Mouse (Mus musculus): Measurements from ENCODE around the gene Rspo1. TPM values are rescaled to one million over a fixed set of nuclear protein-coding genes. Genes with fewer than 3 reads are reported as not detected.

Gene Rspo1
- polyA plus RNA-seq, 1 experiment from 2014 or later: 8.2 TPM

GRCm38 (mm10) chr4:125007460-125007859 lies 21.2 kb downstream of the Rspo1 start:
- Histone ChIP-seq H3K9me3 (no peaks in the 10 kb centered on the region), H3K4me1 (replicated peaks) (no peaks in the 10 kb centered on the region; the same call in 1 of the 2 replicates), H3K4me2 (replicated peaks) (0 out of 2 replicates have a peak overlapping the region, but pooled peaks have one; percentile 5), H3K9ac (no peak overlapping the region), H3K4me3 (replicated peaks) (no peak overlapping the region), H3K27me3 (replicated peaks) (peaks cover 22% of the 10 kb centered on the region), H3K27ac (no peak overlapping the region), H3K36me3 (no peaks in the 10 kb centered on the region)
- ATAC-seq: no peak
- WGBS: 57% methylated on average over 15 of the region's 15 CpGs

- Histone ChIP-seq H3K36me3 (no peaks in the 10 kb centered on the region), H3K27me3 (replicated peaks) (peaks cover 26% of the 10 kb centered on the region), H3K4me2 (replicated peaks) (no peak overlapping the region), H3K9ac (no peak overlapping the region), H3K4me3 (replicated peaks) (no peak overlapping the region), H3K9me3 (no peaks in the 10 kb centered on the region), H3K4me1 (replicated peaks) (no peaks in the 10 kb centered on the region), H3K27ac (no peak overlapping the region)
- no peak for ATAC-seq
- 69% methylated on average over 6 of the region's 6 CpGs for WGBS
Observed at GRCm38 (mm10) chr4:125008220-125008619, 22.0 kb downstream of the Rspo1 start.

DNA sequence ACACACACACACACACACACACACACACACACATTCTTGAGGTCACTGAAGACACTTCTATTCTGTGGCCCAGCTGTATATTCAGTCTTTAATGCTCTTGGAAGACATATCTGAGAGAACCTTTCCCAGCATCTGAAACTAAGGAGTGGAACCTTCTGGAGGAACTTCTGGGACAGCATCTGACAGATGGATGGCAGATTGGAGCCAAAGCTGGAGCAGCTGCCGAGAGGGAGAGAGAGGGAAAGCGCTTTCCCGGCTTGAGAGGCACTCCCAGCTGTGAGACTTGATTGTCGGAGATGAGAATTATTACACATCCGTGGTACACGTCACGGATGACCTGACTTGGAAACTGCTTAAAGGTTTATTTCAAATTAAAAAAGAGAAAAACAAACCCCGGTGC lies 22.5 kb downstream of the Rspo1 start:
- no peak overlapping the region for H3K4me3 ChIP-seq (replicated peaks)
- peaks cover 26% of the 10 kb centered on the region for H3K27me3 ChIP-seq (replicated peaks)
- no peaks in the 10 kb centered on the region for H3K4me1 ChIP-seq (replicated peaks)
- H3K27ac ChIP-seq: no peak overlapping the region
- no peak for ATAC-seq
- no peak overlapping the region for H3K4me2 ChIP-seq (replicated peaks)
- H3K36me3 ChIP-seq: no peaks in the 10 kb centered on the region
- H3K9me3 ChIP-seq: no peaks in the 10 kb centered on the region
- H3K9ac ChIP-seq: no peak overlapping the region
- 51% methylated on average over 8 of the region's 8 CpGs for WGBS

- 62% methylated on average over 10 of the region's 10 CpGs for WGBS
- Histone ChIP-seq H3K4me2 (replicated peaks) (no peak within 1 kb of the TSS), H3K36me3 (no peaks in the 10 kb centered on the region), H3K4me1 (replicated peaks) (no peaks in the 10 kb centered on the region), H3K9me3 (no peaks in the 10 kb centered on the region), H3K27me3 (replicated peaks) (0 out of 2 replicates have a peak, but pooled peaks cover 4% of the 10 kb centered on the region), H3K9ac (no peak within 1 kb of the TSS), H3K27ac (no peak within 1 kb of the TSS), H3K4me3 (replicated peaks) (no peak within 1 kb of the TSS)
- ATAC-seq: no peak
Observed at GRCm38 (mm10) chr4:125015806-125016635, 29.8 kb downstream of the Rspo1 start, which contains the start of gene Gnl2. Gnl2 (plus strand) TSS chr4:125016585.

DNA sequence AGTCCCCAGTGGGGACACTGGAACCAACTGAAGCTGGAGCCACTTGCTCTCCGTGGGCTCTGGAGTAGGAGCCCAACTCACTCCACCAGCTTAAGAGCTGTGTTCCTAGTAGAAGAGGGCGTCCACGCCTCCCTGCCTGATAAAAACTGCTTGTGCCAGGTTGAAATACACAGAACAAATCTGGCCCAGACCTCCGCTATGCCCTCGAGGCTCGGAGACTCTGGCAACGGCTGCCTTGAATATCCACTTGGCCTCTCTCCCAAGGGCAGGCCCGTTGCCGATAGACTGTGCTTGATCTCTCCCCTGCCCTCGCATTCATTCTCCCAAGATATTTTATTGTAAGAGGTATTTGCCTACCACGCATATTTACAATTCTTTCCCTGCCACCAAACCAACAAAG lies 31.2 kb downstream of the Rspo1 start:
- H3K36me3 ChIP-seq: no peaks in the 10 kb centered on the region
- no peak overlapping the region for H3K4me3 ChIP-seq (replicated peaks)
- no peaks in the 10 kb centered on the region for H3K9me3 ChIP-seq
- 73% methylated on average over 11 of the region's 11 CpGs for WGBS
- no peak overlapping the region for H3K9ac ChIP-seq
- 0 out of 2 replicates have a peak, but pooled peaks cover 4% of the 10 kb centered on the region for H3K27me3 ChIP-seq (replicated peaks)
- no peak for ATAC-seq
- no peak overlapping the region for H3K4me2 ChIP-seq (replicated peaks)
- H3K27ac ChIP-seq: no peak overlapping the region
- no peaks in the 10 kb centered on the region for H3K4me1 ChIP-seq (replicated peaks)

- 32% methylated on average over 11 of the region's 11 CpGs for WGBS
- H3K4me3 ChIP-seq (replicated peaks): no peak overlapping the region
- H3K9me3 ChIP-seq: no peaks in the 10 kb centered on the region
- no peak overlapping the region for H3K9ac ChIP-seq
- ATAC-seq: no peak
- H3K4me1 ChIP-seq (replicated peaks): no peaks in the 10 kb centered on the region
- no peak overlapping the region for H3K4me2 ChIP-seq (replicated peaks)
- H3K36me3 ChIP-seq: no peaks in the 10 kb centered on the region
- no peaks in the 10 kb centered on the region for H3K27me3 ChIP-seq (replicated peaks)
- H3K27ac ChIP-seq: no peak overlapping the region
Observed at GRCm38 (mm10) chr4:125020780-125021538, 34.7 kb downstream of the Rspo1 start.

GRCm38 (mm10) chr4:125029891-125030614 lies 43.8 kb downstream of the Rspo1 start:
- Histone ChIP-seq H3K4me1 (replicated peaks) (peaks cover 7% of the 10 kb centered on the region), H3K4me3 (replicated peaks) (peak overlapping the region; percentile 91), H3K36me3 (peaks cover 6% of the 10 kb centered on the region; the same call in 1 of the 2 replicates), H3K9me3 (no peaks in the 10 kb centered on the region), H3K4me2 (replicated peaks) (peak overlapping the region; percentile 77), H3K27me3 (replicated peaks) (0 out of 2 replicates have a peak, but pooled peaks cover 3% of the 10 kb centered on the region), H3K9ac (peak overlapping the region; percentile 85), H3K27ac (peak overlapping the region; percentile 29; the same call in 1 of the 2 replicates)
- peak; percentile 100 for ATAC-seq
- under 1% methylated on average over 50 of the region's 50 CpGs for WGBS

DNA sequence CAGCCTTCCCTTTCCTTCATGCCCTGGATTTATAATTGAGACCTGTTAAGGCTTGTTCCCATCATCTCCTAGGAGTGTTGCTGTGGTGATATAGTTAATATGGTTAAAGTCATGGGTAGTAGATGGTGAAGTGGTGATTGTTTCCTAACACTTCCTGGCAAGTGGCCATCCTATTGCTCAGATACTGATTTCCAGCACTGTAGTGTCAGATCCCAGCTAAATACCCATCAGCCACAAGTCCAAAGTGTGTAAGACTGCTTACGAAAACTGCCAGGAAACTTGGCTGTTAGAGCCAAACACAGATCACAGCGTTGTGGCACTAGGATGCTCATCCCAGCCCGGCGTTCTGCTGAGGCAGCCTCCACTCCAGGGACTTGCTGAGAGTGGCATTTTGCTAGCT lies 48.1 kb downstream of the Rspo1 start:
- H3K4me3 ChIP-seq (replicated peaks): no peak overlapping the region
- no peak overlapping the region for H3K9ac ChIP-seq
- H3K4me2 ChIP-seq (replicated peaks): no peak overlapping the region
- WGBS: 85% methylated on average over 4 of the region's 4 CpGs
- no peaks in the 10 kb centered on the region for H3K27me3 ChIP-seq (replicated peaks)
- H3K27ac ChIP-seq: no peak overlapping the region
- peaks cover 7% of the 10 kb centered on the region for H3K4me1 ChIP-seq (replicated peaks)
- peaks cover 12% of the 10 kb centered on the region; the same call in 1 of the 2 replicates for H3K36me3 ChIP-seq
- ATAC-seq: no peak
- H3K9me3 ChIP-seq: no peaks in the 10 kb centered on the region

GRCm38 (mm10) chr4:125044454-125044853 lies 58.2 kb downstream of the Rspo1 start:
- Histone ChIP-seq H3K4me3 (replicated peaks) (no peak overlapping the region), H3K9ac (no peak overlapping the region), H3K27ac (no peak overlapping the region), H3K4me2 (replicated peaks) (no peak overlapping the region), H3K27me3 (replicated peaks) (no peaks in the 10 kb centered on the region), H3K36me3 (peaks cover 54% of the 10 kb centered on the region), H3K9me3 (no peaks in the 10 kb centered on the region), H3K4me1 (replicated peaks) (no peaks in the 10 kb centered on the region)
- 87% methylated on average over 7 of the region's 7 CpGs for whole genome bisulfite sequencing
- no peak for ATAC-seq

GRCm38 (mm10) chr4:125055385-125055784 lies 69.2 kb downstream of the Rspo1 start:
- H3K4me3 ChIP-seq (replicated peaks): no peak overlapping the region
- H3K27ac ChIP-seq: no peak overlapping the region
- H3K9ac ChIP-seq: no peak overlapping the region
- H3K9me3 ChIP-seq: no peaks in the 10 kb centered on the region
- H3K4me2 ChIP-seq (replicated peaks): no peak overlapping the region
- ATAC-seq: no peak
- H3K27me3 ChIP-seq (replicated peaks): no peaks in the 10 kb centered on the region
- peaks cover 20% of the 10 kb centered on the region for H3K36me3 ChIP-seq
- WGBS: 84% methylated on average over 9 of the region's 9 CpGs
- no peaks in the 10 kb centered on the region for H3K4me1 ChIP-seq (replicated peaks)

- H3K4me1 ChIP-seq (replicated peaks): no peaks in the 10 kb centered on the region
- H3K27me3 ChIP-seq (replicated peaks): no peaks in the 10 kb centered on the region
- ATAC-seq: no peak
- no peak overlapping the region for H3K4me2 ChIP-seq (replicated peaks)
- WGBS: 97% methylated on average over 4 of the region's 4 CpGs
- peaks cover 20% of the 10 kb centered on the region for H3K36me3 ChIP-seq
- H3K4me3 ChIP-seq (replicated peaks): no peak overlapping the region
- H3K9ac ChIP-seq: no peak overlapping the region
- H3K9me3 ChIP-seq: no peaks in the 10 kb centered on the region
- no peak overlapping the region for H3K27ac ChIP-seq
Observed at GRCm38 (mm10) chr4:125056476-125056875, 70.2 kb downstream of the Rspo1 start.

GRCm38 (mm10) chr4:125057273-125057672 lies 71.0 kb downstream of the Rspo1 start:
- no peak overlapping the region for H3K27ac ChIP-seq
- H3K9me3 ChIP-seq: no peaks in the 10 kb centered on the region
- whole genome bisulfite sequencing: 46% methylated on average over 3 of the region's 3 CpGs
- peaks cover 16% of the 10 kb centered on the region for H3K36me3 ChIP-seq
- no peak overlapping the region for H3K9ac ChIP-seq
- no peak for ATAC-seq
- H3K4me3 ChIP-seq (replicated peaks): no peak overlapping the region
- no peaks in the 10 kb centered on the region for H3K4me1 ChIP-seq (replicated peaks)
- H3K4me2 ChIP-seq (replicated peaks): no peak overlapping the region
- H3K27me3 ChIP-seq (replicated peaks): no peaks in the 10 kb centered on the region

Data from intestine, embryonic 15.5 days (tissue).